Mouse (Mus musculus): ENCODE measurements around the gene Dhdh. TPM values are rescaled to one million over a fixed set of nuclear protein-coding genes. Genes with fewer than 3 reads are reported as not detected.
"Not testable (repeated sequence)": the region's sequence is repeated elsewhere in the genome, so short reads cannot be mapped to it uniquely, and the experiment has no call there.

Gene Dhdh
- total RNA-seq, 2 experiments from 2014 or later: 4.7 to 6.0 TPM

GRCm38 (mm10) chr7:45477003-45477402 lies 11.6 kb downstream of the Dhdh start:
- intact Hi-C loops (cut with DNase I): loop anchor here (2.0 kb wide), 2 partner anchors 46 to 84 kb away; no protein-coding TSS in a partner anchor
- DNase-seq: peak; percentile 76 to 82

GRCm38 (mm10) chr7:45476453-45476852 lies 12.2 kb downstream of the Dhdh start:
- DNase-seq: no peak
- intact Hi-C loops (cut with DNase I): loop anchor here (2.0 kb wide), 2 partner anchors 46 to 84 kb away; no protein-coding TSS in a partner anchor

GRCm38 (mm10) chr7:45475291-45475969 lies 13.2 kb downstream of the Dhdh start:
- peak in 1 of 2 experiments; percentile 49 for DNase-seq
- intact Hi-C loops (cut with DNase I): no loop called here

GRCm38 (mm10) chr7:45470869-45471268 lies 17.7 kb downstream of the Dhdh start:
- intact Hi-C loops (cut with DNase I): loop anchor here (1.0 kb wide), 1 partner anchor 91 kb away; no protein-coding TSS in a partner anchor
- peak; percentile 75 to 85 for DNase-seq

GRCm38 (mm10) chr7:45467090-45467670 lies 21.4 kb downstream of the Dhdh start:
- DNase-seq: no peak
- intact Hi-C loops (cut with DNase I): loop anchor here (2.0 kb wide), 1 partner anchor 56 kb away; no protein-coding TSS in a partner anchor

GRCm38 (mm10) chr7:45466283-45467089 lies 22.1 kb downstream of the Dhdh start, which contains the start of gene Bax:
TSS of gene Bax (minus strand) at chr7:45466898.
- intact Hi-C loops (cut with DNase I): loop anchor here (2.0 kb wide), 1 partner anchor 56 kb away; no protein-coding TSS in a partner anchor
- peak; percentile 96 to 97 for DNase-seq

GRCm38 (mm10) chr7:45465549-45465948 lies 23.1 kb downstream of the Dhdh start:
- no peak for DNase-seq
- intact Hi-C loops (cut with DNase I): no loop called here

- intact Hi-C loops (cut with DNase I): no loop called here
- DNase-seq: no peak
These were observed 23.5 kb downstream of the Dhdh start for GRCm38 (mm10) chr7:45465112-45465511.

GRCm38 (mm10) chr7:45463987-45464778 lies 24.4 kb downstream of the Dhdh start:
- intact Hi-C loops (cut with DNase I): no loop called here
- DNase-seq: no peak

- intact Hi-C loops (cut with DNase I); DNase-seq: not testable (repeated sequence)
These were observed 25.7 kb downstream of the Dhdh start for GRCm38 (mm10) chr7:45462868-45463267.

GRCm38 (mm10) chr7:45462325-45462724 lies 26.3 kb downstream of the Dhdh start:
- intact Hi-C loops (cut with DNase I): no loop called here
- DNase-seq: no peak

GRCm38 (mm10) chr7:45461781-45462180 lies 26.8 kb downstream of the Dhdh start:
- intact Hi-C loops (cut with DNase I): no loop called here

GRCm38 (mm10) chr7:45461326-45461725 lies 27.3 kb downstream of the Dhdh start:
- intact Hi-C loops (cut with DNase I): no loop called here
- DNase-seq: no peak

More at GRCm38 (mm10) chr7:45461781-45462180, 26.8 kb downstream of the Dhdh start:
- DNase-seq: no peak

GRCm38 (mm10) chr7:45460860-45461314 lies 27.7 kb downstream of the Dhdh start:
- intact Hi-C loops (cut with DNase I): no loop called here
- peak; percentile 68 to 72 for DNase-seq

GRCm38 (mm10) chr7:45460377-45460776 lies 28.2 kb downstream of the Dhdh start:
- DNase-seq: no peak
- intact Hi-C loops (cut with DNase I): no loop called here

- intact Hi-C loops (cut with DNase I): loop anchor here (2.0 kb wide), 1 partner anchor 25 kb away; the partner anchor contains the start of gene Gys1
These were observed 29.0 kb downstream of the Dhdh start, which contains the start of gene Ftl1 for GRCm38 (mm10) chr7:45459564-45460140. TSS of gene Ftl1 (minus strand) at chr7:45459884.

GRCm38 (mm10) chr7:45458748-45459563 lies 29.6 kb downstream of the Dhdh start:
- peak; percentile 86 to 94 for DNase-seq
- intact Hi-C loops (cut with DNase I): loop anchor here (2.0 kb wide), 1 partner anchor 24 kb away; the partner anchor contains the start of gene Gys1

More at GRCm38 (mm10) chr7:45459564-45460140, 29.0 kb downstream of the Dhdh start, which contains the start of gene Ftl1:
- peak; percentile 97 to 98 for DNase-seq

All from heart, postnatal 10 days (tissue).